ENCODE assay signal across 8 mouse cellular contexts in genomic region chr13:21166936-21167909, GRCm38 (mm10). TPM values are rescaled to one million over a fixed set of nuclear protein-coding genes. Genes with fewer than 3 reads are reported as not detected.
DNase-seq lines count a peak whose midpoint lies in the region; ATAC-seq and TF ChIP-seq lines count a peak whose summit lies in the region.

No protein-coding gene starts in this region.

- no peaks in the 10 kb centered on the region for H3K36me3 ChIP-seq in forebrain, embryonic 16.5 days (ENCODE audit: control insufficient read depth, insufficient read depth)
- no peaks in the 10 kb centered on the region for H3K36me3 ChIP-seq in lung, postnatal 0 days (ENCODE audit: insufficient read depth, low read length)

- H3K4me2 ChIP-seq in forebrain, embryonic 16.5 days (ENCODE audit: low read length), result peak overlapping the region; percentile 72
- peak overlapping the region; percentile 79 for H3K4me2 ChIP-seq in lung, postnatal 0 days (replicated peaks; ENCODE audit: low read depth, low read length)

- under 1% methylated on average over 27 of the region's 27 CpGs for WGBS in forebrain, embryonic 16.5 days
- WGBS in lung, postnatal 0 days, result 2% methylated on average over 27 of the region's 27 CpGs

- intact Hi-C loops in heart, postnatal 36 days (cut with DNase I), result loop anchor here (5.0 kb wide), 2 partner anchors 545 to 775 kb away; no protein-coding TSS in a partner anchor

- DNase-seq in MN1 (ENCODE audit: low spot score), result peak; percentile 83
- DNase-seq in cerebellum, adult 18-20 months, result peak; percentile 69 to 82
- DNase-seq in heart, postnatal 36 days, result peak; percentile 78 to 84
- peak; percentile 79 to 87 for DNase-seq in layer of hippocampus, adult 8-10 months (ENCODE audit: low spot score in 2 of 2)
- peak; percentile 90 for DNase-seq in lung, postnatal 0 days (ENCODE audit: low spot score)
- peak; percentile 53 for DNase-seq in ovary, postnatal 36 days (ENCODE audit: low spot score)
- DNase-seq in thymus, postnatal 36 days, result peak; percentile 81 to 85

- peaks cover 17% of the 10 kb centered on the region for H3K4me1 ChIP-seq in forebrain, embryonic 16.5 days (replicated peaks; ENCODE audit: control insufficient read depth, insufficient read depth, low read length)
- 0 out of 2 replicates have a peak, but pooled peaks cover 3% of the 10 kb centered on the region for H3K4me1 ChIP-seq in lung, postnatal 0 days (ENCODE audit: insufficient read depth, low read depth, low read length)

- H3K9ac ChIP-seq in forebrain, embryonic 16.5 days (replicated peaks; ENCODE audit: low read depth, low read length), result peak overlapping the region; percentile 36
- 0 out of 2 replicates have a peak overlapping the region, but pooled peaks have one; percentile 19 for H3K9ac ChIP-seq in lung, postnatal 0 days (replicated peaks; ENCODE audit: low read depth)

- peak overlapping the region; percentile 48 for H3K4me3 ChIP-seq in forebrain, embryonic 16.5 days (replicated peaks; ENCODE audit: low read length)
- H3K4me3 ChIP-seq in lung, postnatal 0 days (ENCODE audit: low read depth, low read length), result peak overlapping the region; percentile 53

- H3K9me3 ChIP-seq in forebrain, embryonic 16.5 days (ENCODE audit: control insufficient read depth, low read length), result no peaks in the 10 kb centered on the region
- no peaks in the 10 kb centered on the region for H3K9me3 ChIP-seq in lung, postnatal 0 days (ENCODE audit: low read length)

- peak; percentile 49; the same call in 1 of the 2 replicates for TF ChIP-seq EP300 in lung, postnatal 0 days (IDR thresholded peaks at IDR 0.05)

- H3K27me3 ChIP-seq in forebrain, embryonic 16.5 days (replicated peaks; ENCODE audit: control insufficient read depth, insufficient read depth, low read length), result no peaks in the 10 kb centered on the region
- no peaks in the 10 kb centered on the region for H3K27me3 ChIP-seq in lung, postnatal 0 days (replicated peaks; ENCODE audit: insufficient read depth, low read length)

- H3K27ac ChIP-seq in forebrain, embryonic 16.5 days (ENCODE audit: low read length), result no peak overlapping the region
- H3K27ac ChIP-seq in lung, postnatal 0 days (ENCODE audit: low read length), result no peak overlapping the region

- ATAC-seq in forebrain, embryonic 16.5 days, result peak; percentile 52
- peak; percentile 69 for ATAC-seq in lung, postnatal 0 days

- no peak for TF ChIP-seq CTCF in lung, postnatal 0 days (IDR thresholded peaks at IDR 0.05)

RNA-seq across cellular contexts. Expression of gene Trim27, which starts 12.0 kb away (rescaled TPM):
- 89.7 and 96.6 TPM in 2 replicates for polyA plus RNA-seq in forebrain, embryonic 16.5 days (2015; fragmentation: Nextera tagmentation; extraction: Ambion mirVana)
- total RNA-seq in heart, postnatal 36 days (2021), result 10 to 100 TPM; 19.7 to 20.0 TPM
- total RNA-seq in layer of hippocampus, adult 8-10 months (2022), result 10 to 100 TPM; 37.2 to 44.2 (median 40.2) TPM
- polyA plus RNA-seq in lung, postnatal 0 days (2015; fragmentation: Nextera tagmentation; extraction: Ambion mirVana), result 61.2 and 63.3 TPM in 2 replicates

RNA-seq across cellular contexts. Expression of gene Olfr1368, which starts 21.6 kb away (rescaled TPM):
- polyA plus RNA-seq in forebrain, embryonic 16.5 days (2015; fragmentation: Nextera tagmentation; extraction: Ambion mirVana), result not detected in 2 replicates
- not detected for total RNA-seq in heart, postnatal 36 days (2021)
- not detected for total RNA-seq in layer of hippocampus, adult 8-10 months (2022)
- polyA plus RNA-seq in lung, postnatal 0 days (2015; fragmentation: Nextera tagmentation; extraction: Ambion mirVana), result not detected in 2 replicates

RNA-seq across cellular contexts. Expression of gene Olfr263, which starts 37.8 kb away (rescaled TPM):
- polyA plus RNA-seq in forebrain, embryonic 16.5 days (2015; fragmentation: Nextera tagmentation; extraction: Ambion mirVana), result not detected in 2 replicates
- not detected for total RNA-seq in heart, postnatal 36 days (2021)
- total RNA-seq in layer of hippocampus, adult 8-10 months (2022), result not detected
- polyA plus RNA-seq in lung, postnatal 0 days (2015; fragmentation: Nextera tagmentation; extraction: Ambion mirVana), result not detected in 2 replicates

RNA-seq across cellular contexts. Expression of gene Olfr1369-ps1, which starts 55.9 kb away (rescaled TPM):
- polyA plus RNA-seq in forebrain, embryonic 16.5 days (2015; fragmentation: Nextera tagmentation; extraction: Ambion mirVana), result not detected in 2 replicates
- total RNA-seq in heart, postnatal 36 days (2021), result not detected
- under 1 TPM in 1 of 4 experiments, not detected in 3; 0.08 TPM for total RNA-seq in layer of hippocampus, adult 8-10 months (2022)
- not detected in 2 replicates for polyA plus RNA-seq in lung, postnatal 0 days (2015; fragmentation: Nextera tagmentation; extraction: Ambion mirVana)
